Mouse (Mus musculus) embryonic facial prominence, embryonic 12.5 days (tissue): ENCODE data around the gene B3gnt2. TPM values are rescaled to one million over a fixed set of nuclear protein-coding genes. Genes with fewer than 3 reads are reported as not detected.

Experiments
- ATAC-seq: fragments of 200-750 bp; cut with Nextera tagmentation; 2 replicates; pipeline ENCODE4 v1.8.0; 2017; ENCODE audit not compliant: insufficient number of reproducible peaks, insufficient read depth, low FRiP score, low TSS enrichment
- H3K27ac ChIP-seq: fragments of 300-500 bp; sonication (generic); 2 replicates; pipeline ENCODE4 v1.5.1; 2016; ENCODE audit warnings: mild to moderate bottlenecking
- H3K27me3 ChIP-seq: fragments of 300-500 bp; sonication (generic); 2 replicates; pipeline ENCODE4 v1.6.1; 2016; ENCODE audit warnings: mild to moderate bottlenecking, moderate library complexity
- H3K36me3 ChIP-seq: fragments of 300-500 bp; sonication (generic); 2 replicates; pipeline ENCODE4 v1.6.1; 2016; ENCODE audit warnings: mild to moderate bottlenecking
- H3K4me1 ChIP-seq: fragments of 300-500 bp; sonication (generic); 2 replicates; pipeline ENCODE4 v1.6.1; 2016
- H3K4me2 ChIP-seq: fragments of 300-500 bp; sonication (generic); replicated peaks from 2 replicates; pipeline ENCODE4 v1.6.1; 2016; ENCODE audit warnings: mild to moderate bottlenecking, moderate library complexity
- H3K4me3 ChIP-seq: fragments of 300-500 bp; sonication (generic); 2 replicates; pipeline ENCODE4 v1.5.1; 2016; ENCODE audit warnings: mild to moderate bottlenecking
- H3K9ac ChIP-seq: fragments of 300-500 bp; sonication (generic); 2 replicates; pipeline ENCODE4 v1.6.1; 2016; ENCODE audit warnings: mild to moderate bottlenecking, moderate library complexity
- H3K9me3 ChIP-seq: fragments of 300-500 bp; sonication (generic); 2 replicates; pipeline ENCODE4 v1.6.1; 2016; ENCODE audit warnings: mild to moderate bottlenecking, moderate library complexity
- WGBS: fragments of 180-500 bp; shearing (Covaris S2); methylation state at CpG from one replicate; pipeline ENCODE4 v1.1.7; 2016; 5-methylcytosine and 5-hydroxymethylcytosine counted together
- polyA plus RNA-seq: library from polyadenylated mRNA; unstranded; fragments of >200 nt; fragmentation: Nextera tagmentation; extraction: Ambion mirVana; gene quantifications from 2 replicates; pipeline ENCODE4 v1.2.1, GENCODE M21; 2016

B3gnt2 gene
- polyA plus RNA-seq, 1 experiment from 2014 or later: 6.4 TPM

- no peak overlapping the region for H3K27ac ChIP-seq
- no peak overlapping the region for H3K4me2 ChIP-seq
- no peak overlapping the region for H3K4me3 ChIP-seq
- WGBS: 77% methylated on average over 6 of the region's 6 CpGs
- H3K4me1 ChIP-seq: no peaks in the 10 kb centered on the region
- no peaks in the 10 kb centered on the region for H3K9me3 ChIP-seq
- H3K9ac ChIP-seq: no peak overlapping the region
- H3K36me3 ChIP-seq: no peaks in the 10 kb centered on the region
- ATAC-seq: no peak
- no peaks in the 10 kb centered on the region for H3K27me3 ChIP-seq
These were observed 80.8 kb downstream of the B3gnt2 start for GRCm38 (mm10) chr11:22779821-22780551.

GRCm38 (mm10) chr11:22778596-22778995, 82.2 kb downstream of the B3gnt2 start:
- Histone ChIP-seq H3K36me3 (no peaks in the 10 kb centered on the region), H3K27ac (no peak overlapping the region), H3K4me2 (no peak overlapping the region), H3K27me3 (no peaks in the 10 kb centered on the region), H3K4me3 (no peak overlapping the region), H3K9me3 (no peaks in the 10 kb centered on the region), H3K4me1 (no peaks in the 10 kb centered on the region), H3K9ac (no peak overlapping the region)
- ATAC-seq: no peak
- 63% methylated on average over 3 of the region's 3 CpGs for WGBS

GRCm38 (mm10) chr11:22777531-22777930, 83.2 kb downstream of the B3gnt2 start:
- ATAC-seq: no peak
- Histone ChIP-seq H3K27me3 (no peaks in the 10 kb centered on the region), H3K36me3 (no peaks in the 10 kb centered on the region), H3K9ac (no peak overlapping the region), H3K27ac (no peak overlapping the region), H3K9me3 (no peaks in the 10 kb centered on the region), H3K4me1 (no peaks in the 10 kb centered on the region), H3K4me2 (no peak overlapping the region), H3K4me3 (no peak overlapping the region)
- 91% methylated on average over 2 of the region's 2 CpGs for WGBS

- no peaks in the 10 kb centered on the region for H3K27me3 ChIP-seq
- H3K4me1 ChIP-seq: no peaks in the 10 kb centered on the region
- no peak overlapping the region for H3K4me2 ChIP-seq
- 86% methylated on average over 2 of the region's 2 CpGs for WGBS
- H3K9me3 ChIP-seq: no peaks in the 10 kb centered on the region
- no peak overlapping the region for H3K9ac ChIP-seq
- ATAC-seq: no peak
- H3K4me3 ChIP-seq: no peak overlapping the region
- H3K36me3 ChIP-seq: no peaks in the 10 kb centered on the region
- H3K27ac ChIP-seq: no peak overlapping the region
These were observed 85.9 kb downstream of the B3gnt2 start for GRCm38 (mm10) chr11:22774821-22775220.

- Histone ChIP-seq H3K27me3 (no peaks in the 10 kb centered on the region), H3K4me3 (no peak overlapping the region), H3K9ac (no peak overlapping the region), H3K4me1 (no peaks in the 10 kb centered on the region), H3K27ac (no peak overlapping the region), H3K4me2 (no peak overlapping the region), H3K36me3 (no peaks in the 10 kb centered on the region), H3K9me3 (no peaks in the 10 kb centered on the region)
- ATAC-seq: no peak
- WGBS: 72% methylated on average over 2 of the region's 2 CpGs
These were observed 94.5 kb downstream of the B3gnt2 start for GRCm38 (mm10) chr11:22766238-22766637.

- Histone ChIP-seq H3K27me3 (no peaks in the 10 kb centered on the region), H3K9me3 (no peaks in the 10 kb centered on the region), H3K9ac (no peak overlapping the region), H3K36me3 (no peaks in the 10 kb centered on the region), H3K4me3 (no peak overlapping the region), H3K27ac (no peak overlapping the region), H3K4me2 (no peak overlapping the region), H3K4me1 (no peaks in the 10 kb centered on the region)
- ATAC-seq: no peak
- WGBS: 83% methylated on average over 4 of the region's 4 CpGs
These were observed 95.3 kb downstream of the B3gnt2 start for GRCm38 (mm10) chr11:22765425-22765824.

GRCm38 (mm10) chr11:22763556-22764295, 97.0 kb downstream of the B3gnt2 start:
- Histone ChIP-seq H3K27ac (no peak overlapping the region), H3K4me3 (no peak overlapping the region), H3K27me3 (no peaks in the 10 kb centered on the region), H3K4me1 (no peaks in the 10 kb centered on the region), H3K36me3 (no peaks in the 10 kb centered on the region), H3K9me3 (no peaks in the 10 kb centered on the region), H3K9ac (no peak overlapping the region), H3K4me2 (no peak overlapping the region)
- 69% methylated on average over 4 of the region's 4 CpGs for WGBS
- no peak for ATAC-seq

- Histone ChIP-seq H3K4me2 (no peak overlapping the region), H3K36me3 (no peaks in the 10 kb centered on the region), H3K9me3 (no peaks in the 10 kb centered on the region), H3K27ac (no peak overlapping the region), H3K4me1 (no peaks in the 10 kb centered on the region), H3K4me3 (no peak overlapping the region), H3K9ac (no peak overlapping the region), H3K27me3 (no peaks in the 10 kb centered on the region)
- ATAC-seq: no peak
- WGBS: 43% methylated on average over 1 of the region's 1 CpGs
These were observed 97.7 kb downstream of the B3gnt2 start for GRCm38 (mm10) chr11:22763055-22763454.

- H3K4me2 ChIP-seq: no peak overlapping the region
- H3K27ac ChIP-seq: no peak overlapping the region
- no peak for ATAC-seq
- no peaks in the 10 kb centered on the region for H3K27me3 ChIP-seq
- H3K36me3 ChIP-seq: no peaks in the 10 kb centered on the region
- WGBS: 86% methylated on average over 18 of the region's 18 CpGs
- no peak overlapping the region for H3K4me3 ChIP-seq
- H3K4me1 ChIP-seq: no peaks in the 10 kb centered on the region
- no peak overlapping the region for H3K9ac ChIP-seq
- no peaks in the 10 kb centered on the region for H3K9me3 ChIP-seq
These were observed 98.4 kb downstream of the B3gnt2 start for GRCm38 (mm10) chr11:22762236-22762927.

- Histone ChIP-seq H3K9ac (no peak overlapping the region), H3K9me3 (no peaks in the 10 kb centered on the region), H3K4me3 (no peak overlapping the region), H3K4me1 (no peaks in the 10 kb centered on the region), H3K36me3 (no peaks in the 10 kb centered on the region), H3K27me3 (no peaks in the 10 kb centered on the region), H3K27ac (no peak overlapping the region), H3K4me2 (no peak overlapping the region)
- ATAC-seq: no peak
- 79% methylated on average over 4 of the region's 4 CpGs for WGBS
These were observed 101.0 kb downstream of the B3gnt2 start for GRCm38 (mm10) chr11:22759783-22760182.

GRCm38 (mm10) chr11:22756168-22756980, 104.4 kb downstream of the B3gnt2 start:
- Histone ChIP-seq H3K9me3 (no peaks in the 10 kb centered on the region), H3K4me3 (no peak overlapping the region), H3K9ac (no peak overlapping the region), H3K4me1 (no peaks in the 10 kb centered on the region), H3K36me3 (no peaks in the 10 kb centered on the region), H3K27ac (no peak overlapping the region), H3K27me3 (no peaks in the 10 kb centered on the region), H3K4me2 (no peak overlapping the region)
- ATAC-seq: no peak
- WGBS: 55% methylated on average over 3 of the region's 3 CpGs
